Mouse (Mus musculus) embryonic stem cell, embryonic (primary cell): ENCODE data around the gene 4930455H04Rik.

Experiments used
- CTCF ChIA-PET, 4 experiments: fragments of 300-600 bp in 2 of 4; fragments of 350-600 bp in 2 of 4; sonication (Branson Sonifier 250); formaldehyde crosslinking; loops; one replicate each; lab custom pipeline; 2022; ENCODE audit warnings: inconsistent platforms in 2 of 4; lab: Charles Lee
- POLR2A ChIA-PET, 4 experiments: fragments of 300-600 bp in 2 of 4; fragments of 350-600 bp in 2 of 4; sonication (Branson Sonifier 250); formaldehyde crosslinking; loops; one replicate each; lab custom pipeline; 2022; ENCODE audit warnings: antibody characterized with exemption in 4 of 4, inconsistent platforms in 1 of 4; lab: Charles Lee

Gene 4930455H04Rik

GRCm38 (mm10) chr3:116967967-116968366 lies at the start of gene 4930455H04Rik:
TSS of gene 4930455H04Rik (plus strand) at chr3:116968267.
- POLR2A ChIA-PET = interaction anchor here in 1 of 4 experiments (0.6 to 0.7 kb wide), 2 partner anchors 16 to 223 kb away, joined by 3 to 5 read pairs; no protein-coding TSS in a partner anchor

GRCm38 (mm10) chr3:116921535-116921934 lies 46.5 kb upstream of the 4930455H04Rik start:
- ChIA-PET CTCF (no interaction called here), POLR2A (no interaction called here)

More at GRCm38 (mm10) chr3:116967967-116968366, at the start of gene 4930455H04Rik:
- CTCF ChIA-PET = no interaction called here

GRCm38 (mm10) chr3:116923042-116923441 lies 45.0 kb upstream of the 4930455H04Rik start:
- CTCF ChIA-PET = interaction anchor here in 1 of 4 experiments (0.6 kb wide), 1 partner anchor 499 kb away, joined by 3 read pairs; no protein-coding TSS in a partner anchor
- POLR2A ChIA-PET = no interaction called here

- ChIA-PET POLR2A (interaction anchor here in 1 of 4 experiments (0.7 kb wide), 1 partner anchor 307 kb away, joined by 3 read pairs; no protein-coding TSS in a partner anchor), CTCF (no interaction called here)
These were observed 39.1 kb upstream of the 4930455H04Rik start for GRCm38 (mm10) chr3:116928994-116929393.

GRCm38 (mm10) chr3:116933158-116933557 lies 34.9 kb upstream of the 4930455H04Rik start:
- ChIA-PET CTCF (no interaction called here), POLR2A (no interaction called here)

- POLR2A ChIA-PET = no interaction called here
These were observed 31.0 kb upstream of the 4930455H04Rik start for GRCm38 (mm10) chr3:116936934-116937691.

GRCm38 (mm10) chr3:116940804-116941558 lies 27.1 kb upstream of the 4930455H04Rik start:
- ChIA-PET CTCF (no interaction called here), POLR2A (no interaction called here)

More at GRCm38 (mm10) chr3:116936934-116937691, 31.0 kb upstream of the 4930455H04Rik start:
- CTCF ChIA-PET = no interaction called here

- ChIA-PET POLR2A (no interaction called here), CTCF (no interaction called here)
These were observed 26.4 kb upstream of the 4930455H04Rik start for GRCm38 (mm10) chr3:116941559-116942117.

- ChIA-PET POLR2A (no interaction called here), CTCF (no interaction called here)
These were observed 25.3 kb upstream of the 4930455H04Rik start for GRCm38 (mm10) chr3:116942751-116943150.

GRCm38 (mm10) chr3:116943422-116943821 lies 24.6 kb upstream of the 4930455H04Rik start:
- POLR2A ChIA-PET = no interaction called here
- CTCF ChIA-PET = no interaction called here

- POLR2A ChIA-PET = interaction anchor here in 1 of 4 experiments (0.6 kb wide), 1 partner anchor 224 kb away, joined by 3 read pairs; no protein-coding TSS in a partner anchor
- CTCF ChIA-PET = interaction anchor here in 2 of 4 experiments (0.6 kb wide), 2 partner anchors 551 to 718 kb away, joined by 3 read pairs; no protein-coding TSS in a partner anchor
These were observed 21.6 kb upstream of the 4930455H04Rik start for GRCm38 (mm10) chr3:116946476-116946875.

GRCm38 (mm10) chr3:116950665-116951115 lies 17.4 kb upstream of the 4930455H04Rik start:
- ChIA-PET CTCF (no interaction called here), POLR2A (no interaction called here)

- POLR2A ChIA-PET = no interaction called here
- CTCF ChIA-PET = no interaction called here
These were observed 16.6 kb upstream of the 4930455H04Rik start for GRCm38 (mm10) chr3:116951489-116951888.

- ChIA-PET POLR2A (interaction anchor here in 1 of 4 experiments (0.5 to 0.9 kb wide), 2 partner anchors 40 to 41 kb away, joined by 3 read pairs; no protein-coding TSS in a partner anchor), CTCF (interaction anchor here in 2 of 4 experiments (0.6 to 0.9 kb wide), 2 partner anchors 293 to 545 kb away, joined by 3 to 4 read pairs; no protein-coding TSS in a partner anchor)
These were observed 15.7 kb upstream of the 4930455H04Rik start for GRCm38 (mm10) chr3:116952242-116952899.

GRCm38 (mm10) chr3:116953366-116953765 lies 14.7 kb upstream of the 4930455H04Rik start:
- ChIA-PET CTCF (no interaction called here), POLR2A (no interaction called here)

GRCm38 (mm10) chr3:116955061-116955460 lies 13.0 kb upstream of the 4930455H04Rik start:
- CTCF ChIA-PET = no interaction called here
- POLR2A ChIA-PET = no interaction called here

- POLR2A ChIA-PET = no interaction called here
- CTCF ChIA-PET = no interaction called here
These were observed 7.7 kb upstream of the 4930455H04Rik start for GRCm38 (mm10) chr3:116960414-116960813.

GRCm38 (mm10) chr3:116961354-116962142 lies 6.5 kb upstream of the 4930455H04Rik start:
- ChIA-PET CTCF (no interaction called here), POLR2A (no interaction called here)
